Mouse (Mus musculus) myocyte (in vitro differentiated cells): ENCODE results near the gene Anxa1. TPM values are rescaled to one million over a fixed set of nuclear protein-coding genes. Genes with fewer than 3 reads are reported as not detected.

ENCODE experiments used
- H3K27me3 ChIP-seq: one replicate; pipeline ENCODE4 v1.6.1; 2011; ENCODE audit not compliant: control insufficient read depth, insufficient read depth, insufficient read length
- H3K36me3 ChIP-seq: one replicate; pipeline ENCODE4 v1.6.1; 2011; ENCODE audit not compliant: control insufficient read depth, insufficient read depth
- H3K4me2 ChIP-seq: one replicate; pipeline ENCODE4 v1.6.1; 2011; ENCODE audit warnings: low read depth, control low read depth
- H3K4me3 ChIP-seq: one replicate; pipeline ENCODE4 v1.5.1; 2011; ENCODE audit warnings: mild to moderate bottlenecking, control low read depth, moderate library complexity
- H3K79me2 ChIP-seq: one replicate; pipeline ENCODE4 v1.6.1; 2011; ENCODE audit not compliant: control insufficient read depth, insufficient read depth
- H3ac ChIP-seq: one replicate; pipeline ENCODE4 v1.6.1; 2011; ENCODE audit not compliant: control insufficient read depth, insufficient read length
- CEBPB ChIP-seq: IDR thresholded peaks from 2 replicates; pipeline ENCODE4 v1.6.1; 2011; ENCODE audit warnings: mild to moderate bottlenecking, moderate library complexity; ENCODE audit not compliant: poor library complexity, insufficient read depth, severe bottlenecking
- E2F4 ChIP-seq: IDR thresholded peaks from one replicate; pipeline ENCODE4 v1.6.1; 2011; ENCODE audit warnings: mild to moderate bottlenecking, control low read depth, moderate library complexity; ENCODE audit not compliant: insufficient read depth
- MAX ChIP-seq: IDR thresholded peaks from one replicate; pipeline ENCODE4 v1.6.1; 2011; ENCODE audit warnings: low read depth, mild to moderate bottlenecking, control low read depth
- MYOD1 ChIP-seq, 3 experiments: IDR thresholded peaks; one replicate each; pipeline ENCODE4 v1.6.1; 2011; ENCODE audit warnings: control low read depth in 2 of 3, low read depth in 2 of 3, mild to moderate bottlenecking in 2 of 3, moderate library complexity in 1 of 3; ENCODE audit not compliant: insufficient read length in 2 of 3, control insufficient read depth in 1 of 3
- MYOG ChIP-seq, 3 experiments: IDR thresholded peaks; one replicate each; pipeline ENCODE4 v1.6.1; 2011; ENCODE audit warnings: control low read depth in 2 of 3, low read depth in 2 of 3, mild to moderate bottlenecking in 2 of 3; ENCODE audit not compliant: insufficient read length in 2 of 3, control insufficient read depth in 1 of 3, insufficient read depth in 1 of 3
- POLR2A ChIP-seq: IDR thresholded peaks from one replicate; pipeline ENCODE4 v1.6.1; 2011; ENCODE audit warnings: low read depth, mild to moderate bottlenecking, control low read depth, moderate library complexity; ENCODE audit not compliant: insufficient read length
- POLR2AphosphoS2 ChIP-seq: IDR thresholded peaks from one replicate; pipeline ENCODE4 v1.6.1; 2011; ENCODE audit warnings: low read depth, control low read depth; ENCODE audit not compliant: insufficient read length
- REST ChIP-seq: IDR thresholded peaks from one replicate; pipeline ENCODE4 v1.6.1; 2011; ENCODE audit warnings: mild to moderate bottlenecking, control low read depth, moderate library complexity; ENCODE audit not compliant: insufficient read depth, insufficient read length
- SRF ChIP-seq: IDR thresholded peaks from one replicate; pipeline ENCODE4 v1.6.1; 2011; ENCODE audit warnings: low read depth; ENCODE audit not compliant: control insufficient read depth, insufficient read length
- TCF12 ChIP-seq: IDR thresholded peaks from one replicate; pipeline ENCODE4 v1.6.1; 2011; ENCODE audit warnings: mild to moderate bottlenecking, control low read depth; ENCODE audit not compliant: poor library complexity, insufficient read depth, severe bottlenecking
- TCF3 ChIP-seq: IDR thresholded peaks from one replicate; pipeline ENCODE4 v1.6.1; 2011; ENCODE audit warnings: low read depth, control low read depth; ENCODE audit not compliant: insufficient read length
- USF1 ChIP-seq: IDR thresholded peaks from one replicate; pipeline ENCODE4 v1.6.1; 2011; ENCODE audit warnings: low read depth, mild to moderate bottlenecking, control low read depth, moderate library complexity
- polyA plus RNA-seq: library from polyadenylated mRNA; unstranded; fragments of >200 nt; fragmentation: generic; extraction: Trizol; gene quantifications from one replicate; pipeline ENCODE4 v1.2.1, GENCODE M21; 2012; ENCODE audit warnings: missing spikeins

Gene Anxa1
- 139 TPM for polyA plus RNA-seq

DNA sequence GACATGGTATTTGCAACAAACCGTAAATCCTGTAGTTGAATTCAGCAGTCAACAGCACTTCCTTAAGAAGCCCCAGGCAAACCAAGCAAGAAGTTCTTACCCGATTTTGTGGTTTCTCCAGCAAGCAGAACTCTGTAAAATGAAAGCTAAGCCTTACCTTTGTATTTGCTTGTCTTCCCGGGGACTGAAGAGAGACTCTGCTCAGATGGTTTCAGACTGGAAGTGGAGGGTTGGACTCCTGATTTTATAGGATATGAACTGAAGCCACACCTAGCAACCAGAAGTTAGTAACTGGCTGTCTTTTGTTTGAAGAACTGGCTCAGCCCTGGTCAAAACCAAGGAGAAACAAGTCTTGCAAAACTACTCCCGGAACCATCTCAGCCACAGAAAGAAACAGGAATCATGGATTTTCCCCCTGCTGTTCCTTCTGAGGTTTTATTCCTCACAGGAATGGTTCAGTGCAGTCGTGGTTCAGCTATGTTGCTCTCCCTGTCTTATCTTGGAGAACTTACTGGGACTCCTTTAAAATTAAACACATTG is at the start of gene Anxa1:
Gene Anxa1 (minus strand): TSS at position 490 of the 540 bp plus-strand sequence.
- H3K27me3 ChIP-seq: no peaks in the 10 kb centered on the region
- peak; percentile 65 for TF ChIP-seq CEBPB
- TF ChIP-seq TCF12: no peak
- TF ChIP-seq POLR2A: peak; percentile 34
- TF ChIP-seq MYOD1 (IDR thresholded peaks at IDR 0.05; ENCODE audit: control insufficient read depth in 1 of 3, insufficient read length in 2 of 3, low read depth in 2 of 3): no peak
- peak within 1 kb of the TSS; percentile 67 for H3K4me2 ChIP-seq
- peak within 1 kb of the TSS; percentile 43 for H3K4me3 ChIP-seq
- peaks cover 48% of the 10 kb centered on the region for H3K79me2 ChIP-seq
- H3K36me3 ChIP-seq: peaks cover 5% of the 10 kb centered on the region
- H3ac ChIP-seq: no peak within 1 kb of the TSS

DNA sequence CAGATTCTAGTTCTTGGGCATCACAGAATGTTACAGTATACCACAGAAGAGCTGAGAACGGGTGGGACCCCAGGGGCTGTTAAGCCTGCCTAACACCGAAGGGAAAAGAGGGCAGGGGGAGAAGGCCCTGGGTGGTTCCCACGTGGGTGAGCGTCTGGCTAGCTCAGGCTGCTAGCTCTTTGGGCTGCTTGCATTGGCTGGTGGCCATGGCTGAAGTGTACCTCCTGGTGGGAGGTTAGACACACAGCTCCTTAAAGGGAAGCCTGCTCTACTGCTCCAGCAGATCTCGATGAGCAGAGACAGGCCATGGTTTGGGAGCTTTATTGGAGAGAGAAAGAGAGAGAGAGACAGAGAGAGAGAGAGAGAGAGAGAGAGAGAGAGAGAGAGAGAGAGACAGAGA is 46.3 kb upstream of the Anxa1 start:
- H3K79me2 ChIP-seq: no peaks in the 10 kb centered on the region
- H3ac ChIP-seq: no peak overlapping the region
- H3K36me3 ChIP-seq: no peaks in the 10 kb centered on the region
- TF ChIP-seq TCF12 (no peak), MAX (no peak), MYOD1 (IDR thresholded peaks at IDR 0.05; ENCODE audit: control insufficient read depth in 1 of 3, insufficient read length in 2 of 3, low read depth in 2 of 3) (no peak), MYOG (IDR thresholded peaks at IDR 0.05; ENCODE audit: control insufficient read depth in 1 of 3, insufficient read depth in 1 of 3, insufficient read length in 2 of 3, low read depth in 2 of 3) (no peak), TCF3 (no peak), POLR2AphosphoS2 (no peak), E2F4 (no peak), POLR2A (no peak), USF1 (no peak), CEBPB (no peak), SRF (no peak), REST (no peak)
- no peak overlapping the region for H3K4me3 ChIP-seq
- no peak overlapping the region for H3K4me2 ChIP-seq
- H3K27me3 ChIP-seq: no peaks in the 10 kb centered on the region

- H3K4me3 ChIP-seq: no peak overlapping the region
- no peaks in the 10 kb centered on the region for H3K27me3 ChIP-seq
- H3K79me2 ChIP-seq: no peaks in the 10 kb centered on the region
- no peaks in the 10 kb centered on the region for H3K36me3 ChIP-seq
- no peak overlapping the region for H3K4me2 ChIP-seq
- TF ChIP-seq E2F4: no peak
- no peak for TF ChIP-seq MAX
- no peak for TF ChIP-seq TCF3
- TF ChIP-seq TCF12: no peak
- TF ChIP-seq MYOG (IDR thresholded peaks at IDR 0.05; ENCODE audit: control insufficient read depth in 1 of 3, insufficient read depth in 1 of 3, insufficient read length in 2 of 3, low read depth in 2 of 3): no peak
- no peak for TF ChIP-seq REST
- no peak for TF ChIP-seq CEBPB
- no peak for TF ChIP-seq POLR2A
- TF ChIP-seq USF1: no peak
- TF ChIP-seq POLR2AphosphoS2: no peak
- TF ChIP-seq SRF: no peak
- TF ChIP-seq MYOD1 (IDR thresholded peaks at IDR 0.05; ENCODE audit: control insufficient read depth in 1 of 3, insufficient read length in 2 of 3, low read depth in 2 of 3): no peak
- H3ac ChIP-seq: no peak overlapping the region
Measured at GRCm38 (mm10) chr19:20434541-20434940, 43.8 kb upstream of the Anxa1 start.

DNA sequence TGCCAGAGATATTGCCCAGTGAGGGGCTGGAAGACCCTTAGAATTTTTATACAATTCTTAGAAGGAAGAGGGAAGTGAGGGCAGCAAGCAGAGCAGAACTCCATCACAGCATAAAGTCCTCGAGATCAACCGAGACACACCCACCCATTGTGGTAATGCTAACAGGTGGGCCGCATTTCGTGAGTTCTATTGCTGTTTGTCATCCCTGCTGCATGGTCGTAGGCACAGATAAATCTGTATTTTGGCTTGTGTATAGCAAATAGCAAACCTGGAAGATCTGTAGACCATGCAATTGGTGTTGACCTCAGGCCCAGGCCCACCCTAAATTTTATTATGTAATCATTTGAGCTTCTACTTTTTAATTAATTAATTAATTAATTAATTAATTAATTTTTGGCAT is 43.2 kb upstream of the Anxa1 start:
- Histone ChIP-seq H3K4me3 (no peak overlapping the region), H3ac (no peak overlapping the region), H3K27me3 (no peaks in the 10 kb centered on the region), H3K36me3 (no peaks in the 10 kb centered on the region), H3K79me2 (no peaks in the 10 kb centered on the region), H3K4me2 (no peak overlapping the region)
- TF ChIP-seq TCF3: no peak
- TF ChIP-seq TCF12: peak; percentile 34
- TF ChIP-seq MYOG (IDR thresholded peaks at IDR 0.05; ENCODE audit: control insufficient read depth in 1 of 3, insufficient read depth in 1 of 3, insufficient read length in 2 of 3, low read depth in 2 of 3): peak in 2 of 3 experiments; percentile 27 to 84
- peak in 2 of 3 experiments; percentile 69 to 90 for TF ChIP-seq MYOD1 (IDR thresholded peaks at IDR 0.05; ENCODE audit: control insufficient read depth in 1 of 3, insufficient read length in 2 of 3, low read depth in 2 of 3)

DNA sequence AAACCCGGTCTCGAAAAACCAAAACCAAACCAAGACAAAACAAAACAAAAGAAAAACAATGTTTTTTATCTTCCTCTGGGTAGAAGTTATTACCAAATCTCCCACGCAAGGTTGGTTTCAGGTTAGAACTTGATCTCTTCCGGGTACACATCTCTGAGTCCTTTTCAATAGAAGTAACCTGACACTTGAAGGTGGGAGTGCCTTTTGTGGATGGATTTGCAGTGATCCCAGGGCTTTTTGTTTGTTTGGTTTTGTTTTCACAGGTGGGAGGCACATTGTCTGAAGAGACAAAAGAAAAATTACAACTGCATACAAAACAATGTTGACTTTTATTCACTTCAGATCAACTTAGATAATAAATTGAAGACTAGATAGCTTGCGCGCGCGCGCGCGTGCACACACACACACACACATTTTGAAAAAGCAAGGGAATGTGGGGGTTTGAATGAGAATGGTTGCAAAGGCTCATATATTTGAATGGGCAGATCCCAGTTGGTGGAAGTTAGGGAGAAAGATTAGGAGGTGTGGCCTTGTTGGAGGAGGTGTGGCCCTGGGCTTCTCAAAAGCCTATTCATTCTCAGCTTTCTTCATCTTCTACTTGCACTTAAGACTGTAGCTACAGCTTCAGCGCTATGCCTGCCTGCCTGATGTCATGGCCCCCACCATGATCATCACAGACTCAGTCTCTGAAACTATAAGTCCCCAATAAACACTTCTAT is 35.9 kb upstream of the Anxa1 start:
- Histone ChIP-seq H3K4me2 (no peak overlapping the region), H3K27me3 (no peaks in the 10 kb centered on the region), H3K79me2 (no peaks in the 10 kb centered on the region), H3K4me3 (no peak overlapping the region), H3ac (no peak overlapping the region), H3K36me3 (no peaks in the 10 kb centered on the region)
- no peak for TF ChIP-seq TCF3
- TF ChIP-seq USF1: no peak
- TF ChIP-seq POLR2AphosphoS2: no peak
- no peak for TF ChIP-seq MYOD1 (IDR thresholded peaks at IDR 0.05; ENCODE audit: control insufficient read depth in 1 of 3, insufficient read length in 2 of 3, low read depth in 2 of 3)
- no peak for TF ChIP-seq CEBPB
- no peak for TF ChIP-seq REST
- no peak for TF ChIP-seq TCF12
- TF ChIP-seq SRF: no peak
- TF ChIP-seq POLR2A: no peak
- TF ChIP-seq MAX: no peak
- no peak for TF ChIP-seq E2F4
- no peak for TF ChIP-seq MYOG (IDR thresholded peaks at IDR 0.05; ENCODE audit: control insufficient read depth in 1 of 3, insufficient read depth in 1 of 3, insufficient read length in 2 of 3, low read depth in 2 of 3)
